Mouse (Mus musculus) heart, embryonic 15.5 days (tissue): Measurements from ENCODE around the gene Prpf3. TPM values are rescaled to one million over a fixed set of nuclear protein-coding genes. Genes with fewer than 3 reads are reported as not detected.
"Not testable (repeated sequence)": the region's sequence is repeated elsewhere in the genome, so short reads cannot be mapped to it uniquely, and the experiment has no call there.

Source experiments
- ATAC-seq: fragments of 200-750 bp; cut with Nextera tagmentation; replicated peaks from 2 replicates; pipeline ENCODE4 v1.8.0; 2017; ENCODE audit warnings: low read depth, moderate TSS enrichment; ENCODE audit not compliant: insufficient number of reproducible peaks, insufficient read depth, low FRiP score
- H3K27ac ChIP-seq: fragments of 300-500 bp; sonication (generic); 2 replicates; pipeline ENCODE4 v1.5.1; 2015; ENCODE audit warnings: mild to moderate bottlenecking, inconsistent platforms
- H3K27me3 ChIP-seq: fragments of 300-500 bp; sonication (generic); 2 replicates; pipeline ENCODE4 v1.6.1; 2015; ENCODE audit warnings: inconsistent platforms
- H3K36me3 ChIP-seq: fragments of 300-500 bp; sonication (generic); 2 replicates; pipeline ENCODE4 v1.6.1; 2015; ENCODE audit warnings: mild to moderate bottlenecking, inconsistent platforms
- H3K4me1 ChIP-seq: fragments of 300-500 bp; sonication (generic); replicated peaks from 2 replicates; pipeline ENCODE4 v1.6.1; 2015; ENCODE audit warnings: inconsistent platforms
- H3K4me2 ChIP-seq: fragments of 300-500 bp; sonication (generic); 2 replicates; pipeline ENCODE4 v1.6.1; 2015; ENCODE audit warnings: inconsistent platforms, mild to moderate bottlenecking, moderate library complexity
- H3K4me3 ChIP-seq: fragments of 300-500 bp; sonication (generic); 2 replicates; pipeline ENCODE4 v1.5.1; 2015; ENCODE audit warnings: mild to moderate bottlenecking, inconsistent platforms
- H3K9ac ChIP-seq: fragments of 300-500 bp; sonication (generic); 2 replicates; pipeline ENCODE4 v1.6.1; 2015; ENCODE audit warnings: mild to moderate bottlenecking, inconsistent platforms
- H3K9me3 ChIP-seq: fragments of 300-500 bp; sonication (generic); replicated peaks from 2 replicates; pipeline ENCODE4 v1.6.1; 2016; ENCODE audit warnings: inconsistent platforms
- WGBS: fragments of 180-500 bp; shearing (Covaris S2); methylation state at CpG from one replicate; pipeline ENCODE4 v1.1.7; 2015; ENCODE audit warnings: mixed read lengths; 5-methylcytosine and 5-hydroxymethylcytosine counted together
- polyA plus RNA-seq: library from polyadenylated mRNA; unstranded; fragments of >200 nt; fragmentation: Nextera tagmentation; extraction: Ambion mirVana; gene quantifications from 2 replicates; pipeline ENCODE4 v1.2.1, GENCODE M21; 2015

Prpf3 gene
- polyA plus RNA-seq, 1 experiment from 2014 or later, result 27.5 TPM

- peak; percentile 94 for ATAC-seq
- H3K36me3 ChIP-seq, H3K9me3 ChIP-seq, H3K27me3 ChIP-seq: not testable (repeated sequence)
- H3K27ac ChIP-seq, result peak within 1 kb of the TSS; percentile 81
- H3K4me2 ChIP-seq, result peak within 1 kb of the TSS; percentile 67
- H3K4me1 ChIP-seq, result peaks cover 38% of the 10 kb centered on the region
- peak within 1 kb of the TSS; percentile 62 for H3K4me3 ChIP-seq
- WGBS, result 1% methylated on average over 30 of the region's 43 CpGs
- peak within 1 kb of the TSS; percentile 70 for H3K9ac ChIP-seq
These were observed 38.1 kb upstream of the Prpf3 start, which contains the start of gene Aph1a for GRCm38 (mm10) chr3:95893606-95894316. TSS of gene Aph1a (plus strand) at chr3:95893969.

GRCm38 (mm10) chr3:95893126-95893525 is 37.4 kb upstream of the Prpf3 start:
- H3K9me3 ChIP-seq, result no peaks in the 10 kb centered on the region
- peak overlapping the region; percentile 62 for H3K4me3 ChIP-seq
- H3K4me1 ChIP-seq, result peaks cover 38% of the 10 kb centered on the region
- 16% methylated on average over 7 of the region's 7 CpGs for WGBS
- H3K9ac ChIP-seq, result 0 out of 2 replicates have a peak overlapping the region, but pooled peaks have one; percentile 20
- peak overlapping the region; percentile 81 for H3K27ac ChIP-seq
- no peaks in the 10 kb centered on the region for H3K27me3 ChIP-seq
- H3K4me2 ChIP-seq, result peak overlapping the region; percentile 67
- peaks cover 12% of the 10 kb centered on the region for H3K36me3 ChIP-seq
- ATAC-seq, result no peak

DNA sequence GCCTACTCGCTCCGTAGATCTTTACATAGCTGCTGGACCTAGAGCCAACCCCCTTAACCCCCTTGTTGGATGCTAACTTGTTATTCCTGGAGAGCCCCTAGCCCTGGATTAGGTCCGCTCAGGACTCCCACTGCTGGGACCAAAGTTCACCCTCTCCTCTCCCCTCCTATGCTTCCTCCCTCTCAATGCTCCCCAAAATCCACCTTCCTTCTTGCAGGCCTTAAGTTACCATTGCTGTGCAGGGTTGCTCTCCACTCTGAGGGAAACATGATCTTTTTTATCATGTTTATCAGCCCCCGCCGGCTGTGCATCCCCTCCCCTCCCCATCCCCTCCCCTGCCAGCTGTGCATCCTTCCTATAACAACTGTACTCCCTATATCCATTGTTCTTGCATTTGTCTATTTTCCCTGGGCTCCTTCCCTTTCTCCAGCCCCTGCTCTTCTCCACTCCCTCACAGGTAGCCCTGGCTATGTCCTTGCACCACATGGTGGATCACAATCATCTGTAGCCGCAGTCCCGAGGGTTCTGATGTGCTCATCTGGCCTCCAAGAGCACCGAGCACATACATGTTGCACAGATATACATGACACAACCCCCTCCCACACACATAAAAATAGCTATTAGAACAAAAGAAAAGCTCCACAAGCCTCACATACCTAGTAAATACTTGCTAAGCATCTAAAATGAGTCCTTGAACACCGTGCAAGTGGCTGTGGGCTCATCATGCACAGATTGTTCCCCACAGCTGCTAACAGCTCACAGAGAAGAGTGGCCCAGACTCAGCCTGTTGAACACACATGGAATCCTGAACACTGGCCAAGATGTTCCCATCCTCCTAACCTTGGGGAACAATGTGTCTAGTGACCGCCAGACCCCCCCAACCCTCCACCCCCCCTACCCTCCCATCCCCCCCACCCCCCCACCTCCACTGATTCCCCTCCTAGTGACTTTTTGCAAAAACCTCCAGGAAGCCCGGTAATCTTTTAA is 36.7 kb upstream of the Prpf3 start:
- peak overlapping the region; percentile 5 for H3K9ac ChIP-seq
- 29% methylated on average over 11 of the region's 11 CpGs for WGBS
- no peaks in the 10 kb centered on the region for H3K9me3 ChIP-seq
- peaks cover 6% of the 10 kb centered on the region for H3K36me3 ChIP-seq
- H3K27ac ChIP-seq, result peak overlapping the region; percentile 81
- no peak; the same call in 1 of the 2 replicates for ATAC-seq
- H3K27me3 ChIP-seq, result no peaks in the 10 kb centered on the region
- peaks cover 38% of the 10 kb centered on the region for H3K4me1 ChIP-seq
- H3K4me2 ChIP-seq, result peak overlapping the region; percentile 67
- H3K4me3 ChIP-seq, result peak overlapping the region; percentile 40

- Histone ChIP-seq H3K36me3 (peaks cover 5% of the 10 kb centered on the region; the same call in 1 of the 2 replicates), H3K9me3 (no peaks in the 10 kb centered on the region), H3K9ac (peak within 1 kb of the TSS; percentile 5), H3K4me3 (peak within 1 kb of the TSS; percentile 40), H3K27me3 (no peaks in the 10 kb centered on the region), H3K4me1 (peaks cover 38% of the 10 kb centered on the region), H3K27ac (peak within 1 kb of the TSS; percentile 81), H3K4me2 (peak within 1 kb of the TSS; percentile 67)
- peak; percentile 25; the same call in 1 of the 2 replicates for ATAC-seq
- WGBS, result 21% methylated on average over 12 of the region's 12 CpGs
These were observed 35.8 kb upstream of the Prpf3 start, which contains the start of gene BC028528 for GRCm38 (mm10) chr3:95891211-95892065. TSS of gene BC028528 (minus strand) at chr3:95892005.

DNA sequence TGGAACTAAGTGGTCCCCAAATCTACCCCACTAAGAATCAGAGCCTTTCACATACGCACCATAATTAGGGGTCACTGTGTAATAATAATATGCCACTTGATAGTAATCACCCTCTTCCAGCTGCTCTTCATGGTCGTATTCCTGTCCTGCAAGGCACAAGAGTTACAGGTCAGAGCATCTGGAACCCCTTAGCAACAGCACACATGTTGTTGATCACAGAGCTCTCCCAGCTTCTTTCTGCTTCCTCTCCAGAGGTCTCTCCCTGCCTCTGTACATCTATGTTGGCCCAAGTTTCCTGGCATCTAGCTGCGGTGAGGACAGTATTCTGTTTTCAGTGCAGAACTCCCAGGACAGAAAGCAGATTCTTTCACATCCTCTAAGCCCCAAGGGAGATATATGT is 34.0 kb upstream of the Prpf3 start:
- no peak overlapping the region for H3K9ac ChIP-seq
- H3K4me1 ChIP-seq, result peaks cover 29% of the 10 kb centered on the region
- H3K4me3 ChIP-seq, result no peak overlapping the region
- no peak for ATAC-seq
- no peaks in the 10 kb centered on the region for H3K9me3 ChIP-seq
- no peaks in the 10 kb centered on the region for H3K27me3 ChIP-seq
- H3K27ac ChIP-seq, result no peak overlapping the region
- WGBS, result 71% methylated on average over 3 of the region's 3 CpGs
- no peak overlapping the region for H3K4me2 ChIP-seq
- H3K36me3 ChIP-seq, result peaks cover 10% of the 10 kb centered on the region

GRCm38 (mm10) chr3:95887596-95887995 is 31.9 kb upstream of the Prpf3 start:
- ATAC-seq, result no peak

GRCm38 (mm10) chr3:95884400-95884799 is 28.7 kb upstream of the Prpf3 start:
- Histone ChIP-seq H3K4me1 (peaks cover 17% of the 10 kb centered on the region), H3K4me3 (no peak overlapping the region), H3K27ac (no peak overlapping the region), H3K27me3 (no peaks in the 10 kb centered on the region), H3K9me3 (no peaks in the 10 kb centered on the region), H3K4me2 (no peak overlapping the region), H3K36me3 (peaks cover 17% of the 10 kb centered on the region), H3K9ac (no peak overlapping the region)
- ATAC-seq, result no peak
- 79% methylated on average over 5 of the region's 5 CpGs for WGBS

More at GRCm38 (mm10) chr3:95887596-95887995, 31.9 kb upstream of the Prpf3 start:
- H3K9me3 ChIP-seq, result no peaks in the 10 kb centered on the region
- H3K4me1 ChIP-seq, result peaks cover 26% of the 10 kb centered on the region
- no peak overlapping the region for H3K4me2 ChIP-seq
- no peak overlapping the region for H3K4me3 ChIP-seq
- no peak overlapping the region for H3K9ac ChIP-seq
- WGBS, result 79% methylated on average over 4 of the region's 4 CpGs
- no peaks in the 10 kb centered on the region for H3K27me3 ChIP-seq
- peaks cover 17% of the 10 kb centered on the region for H3K36me3 ChIP-seq
- H3K27ac ChIP-seq, result no peak overlapping the region

DNA sequence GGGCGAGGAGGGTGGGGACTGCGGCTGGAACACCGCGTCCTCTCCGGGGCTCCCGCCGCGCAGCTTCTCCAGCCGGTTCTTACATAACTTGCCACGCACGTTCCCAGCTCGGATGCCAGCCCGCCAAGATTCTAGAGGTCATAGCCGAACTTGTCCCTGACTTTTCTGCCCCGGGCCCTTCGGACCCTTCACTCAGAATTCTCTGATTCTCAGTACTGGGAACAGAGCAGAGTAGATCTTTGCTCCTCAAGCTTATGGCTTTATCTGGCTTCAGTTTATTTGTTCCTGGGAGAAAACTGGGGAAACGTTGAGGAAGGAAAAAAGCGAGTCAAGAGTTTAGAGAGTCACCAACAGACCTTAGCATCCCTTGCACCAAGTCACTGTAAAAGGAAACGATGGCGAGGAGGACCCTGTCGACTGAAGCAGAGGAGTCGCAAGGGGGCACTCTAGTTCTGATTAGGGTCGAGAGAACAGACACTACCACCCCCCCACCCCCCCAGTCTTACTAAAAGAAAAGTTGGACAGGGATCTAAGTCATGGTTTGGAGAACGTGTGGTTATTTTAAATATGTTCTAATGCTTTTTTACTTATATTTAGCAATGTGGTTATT is 27.2 kb upstream of the Prpf3 start:
- H3K4me3 ChIP-seq, result peak overlapping the region; percentile 56
- H3K27me3 ChIP-seq, result no peaks in the 10 kb centered on the region
- 1% methylated on average over 24 of the region's 24 CpGs for WGBS
- peak overlapping the region; percentile 43 for H3K9ac ChIP-seq
- ATAC-seq, result no peak; the same call in 1 of the 2 replicates
- no peaks in the 10 kb centered on the region for H3K9me3 ChIP-seq
- peaks cover 12% of the 10 kb centered on the region; the same call in 1 of the 2 replicates for H3K36me3 ChIP-seq
- peak overlapping the region; percentile 52 for H3K27ac ChIP-seq
- H3K4me1 ChIP-seq, result peaks cover 17% of the 10 kb centered on the region
- H3K4me2 ChIP-seq, result peak overlapping the region; percentile 99

- Histone ChIP-seq H3K27ac (peak within 1 kb of the TSS; percentile 52), H3K4me2 (peak within 1 kb of the TSS; percentile 99), H3K9ac (peak within 1 kb of the TSS; percentile 43), H3K4me1 (peaks cover 17% of the 10 kb centered on the region), H3K9me3 (no peaks in the 10 kb centered on the region), H3K36me3 (peaks cover 12% of the 10 kb centered on the region; the same call in 1 of the 2 replicates), H3K4me3 (peak within 1 kb of the TSS; percentile 56), H3K27me3 (no peaks in the 10 kb centered on the region)
- WGBS, result under 1% methylated on average over 61 of the region's 66 CpGs
- ATAC-seq, result peak; percentile 98
These were observed 26.5 kb upstream of the Prpf3 start, which contains the start of gene Ciart for GRCm38 (mm10) chr3:95881979-95882815. TSS of gene Ciart (minus strand) at chr3:95882251.
